9 mouse cellular contexts compared by ENCODE assay signal in the genomic region with DNA sequence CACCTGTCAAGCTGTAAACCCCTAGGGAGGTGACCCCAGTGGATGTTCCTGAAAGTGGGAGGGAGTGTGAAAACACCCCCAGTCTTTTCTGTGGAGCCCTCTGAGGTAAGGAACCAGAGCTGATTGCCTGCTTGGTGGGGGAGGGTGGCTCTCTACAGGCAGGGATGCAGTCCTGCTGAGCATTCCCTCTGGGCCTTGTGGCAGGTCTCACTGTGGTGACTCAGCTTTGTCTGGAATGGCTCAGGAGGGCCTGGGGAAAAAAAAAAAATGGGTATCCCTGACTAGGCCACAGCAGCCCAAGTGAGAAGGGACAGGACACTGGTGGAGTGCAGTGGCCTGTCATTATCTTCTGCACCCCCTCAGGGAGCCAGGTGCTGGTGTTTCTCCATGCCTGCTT. TPM values are rescaled to one million over a fixed set of nuclear protein-coding genes. Genes with fewer than 3 reads are reported as not detected.
DNase-seq lines count a peak whose midpoint lies in the region; ATAC-seq lines count a peak whose summit lies in the region.
"Had no signal": no experiment of that assay in that cellular context is flagged by ENCODE, and none has a peak within 500 bp of the region (broad histone marks: within the 10 kb centered on the region; RNA-seq: fewer than 3 reads in every experiment).

No protein-coding gene starts in this region.

- no peak overlapping the region for H3K27ac ChIP-seq in hindbrain, embryonic 13.5 days
- no peak overlapping the region for H3K27ac ChIP-seq in midbrain, embryonic 13.5 days

- peak overlapping the region; percentile 81 for H3K4me3 ChIP-seq in hindbrain, embryonic 13.5 days
- H3K4me3 ChIP-seq in midbrain, embryonic 13.5 days (replicated peaks): peak overlapping the region; percentile 82; the same call in 1 of the 2 replicates

- H3K4me1 ChIP-seq in hindbrain, embryonic 13.5 days (replicated peaks): peaks cover 37% of the 10 kb centered on the region
- H3K4me1 ChIP-seq in midbrain, embryonic 13.5 days (replicated peaks): peaks cover 34% of the 10 kb centered on the region

- peak; percentile 60 for DNase-seq in adrenal gland, postnatal 10 days
- no peak for DNase-seq in adrenal gland, adult 8-10 months
- DNase-seq in adrenal gland, postnatal 25 days: peak; percentile 47
- no peak for DNase-seq in gastrocnemius, postnatal 25 days
- no peak for DNase-seq in ovary, postnatal 14 days (ENCODE audit: low spot score)
- DNase-seq: right cerebral cortex, postnatal 25 days had no signal

- peak overlapping the region; percentile 82 for H3K4me2 ChIP-seq in hindbrain, embryonic 13.5 days
- H3K4me2 ChIP-seq in midbrain, embryonic 13.5 days (replicated peaks): peak overlapping the region; percentile 81

- no peak for ATAC-seq in hindbrain, embryonic 13.5 days (ENCODE audit: low FRiP score)
- ATAC-seq in midbrain, embryonic 13.5 days: no peak
- ATAC-seq in CD4-positive, CD25-positive, alpha-beta regulatory T cell, adult 4 months: no peak

- H3K9ac ChIP-seq in hindbrain, embryonic 13.5 days: peak overlapping the region; percentile 85
- peak overlapping the region; percentile 83 for H3K9ac ChIP-seq in midbrain, embryonic 13.5 days (replicated peaks)

- no peaks in the 10 kb centered on the region for H3K9me3 ChIP-seq in hindbrain, embryonic 13.5 days
- H3K9me3 ChIP-seq in midbrain, embryonic 13.5 days: no peaks in the 10 kb centered on the region

- no peaks in the 10 kb centered on the region for H3K27me3 ChIP-seq in hindbrain, embryonic 13.5 days
- no peaks in the 10 kb centered on the region for H3K27me3 ChIP-seq in midbrain, embryonic 13.5 days

- peaks cover 21% of the 10 kb centered on the region for H3K36me3 ChIP-seq in hindbrain, embryonic 13.5 days
- H3K36me3 ChIP-seq in midbrain, embryonic 13.5 days: peaks cover 25% of the 10 kb centered on the region

RNA-seq across cellular contexts. Expression of gene Ttll12, which starts 1.8 kb away (rescaled TPM):
- 10 to 100 TPM; 19.0 to 21.1 TPM for total RNA-seq in adrenal gland, postnatal 10 days (2021)
- total RNA-seq in adrenal gland, adult 8-10 months (2022): 10 to 100 TPM; 38.9 to 46.7 (median 42.5) TPM
- 33.1 and 33.7 TPM in 2 replicates for total RNA-seq in adrenal gland, postnatal 25 days (2021)
- polyA plus RNA-seq in hindbrain, embryonic 13.5 days (2015; fragmentation: Nextera tagmentation; extraction: Ambion mirVana): 40.7 and 41.2 TPM in 2 replicates
- polyA plus RNA-seq in midbrain, embryonic 13.5 days (2015; fragmentation: Nextera tagmentation; extraction: Ambion mirVana): 47.7 and 48.0 TPM in 2 replicates
- 10 to 100 TPM in 1 of 2 experiments, 1 to 10 TPM in 1; 9.0 to 12.2 TPM for polyA plus RNA-seq in CD4-positive, CD25-positive, alpha-beta regulatory T cell, adult 4 months (2017; shearing (Covaris generic))
- total RNA-seq in gastrocnemius, postnatal 25 days (2021): 1 to 10 TPM; 4.2 to 4.9 TPM

RNA-seq across cellular contexts. Expression of gene Mcat, which starts 29.6 kb away (rescaled TPM):
- total RNA-seq in adrenal gland, postnatal 10 days (2021): 10 to 100 TPM; 43.1 to 49.3 TPM
- 10 to 100 TPM; 38.4 to 51.7 (median 43.9) TPM for total RNA-seq in adrenal gland, adult 8-10 months (2022)
- 32.9 and 44.8 TPM in 2 replicates for total RNA-seq in adrenal gland, postnatal 25 days (2021)
- polyA plus RNA-seq in hindbrain, embryonic 13.5 days (2015; fragmentation: Nextera tagmentation; extraction: Ambion mirVana): 33.0 and 34.4 TPM in 2 replicates
- 31.8 and 35.9 TPM in 2 replicates for polyA plus RNA-seq in midbrain, embryonic 13.5 days (2015; fragmentation: Nextera tagmentation; extraction: Ambion mirVana)
- polyA plus RNA-seq in CD4-positive, CD25-positive, alpha-beta regulatory T cell, adult 4 months (2017; shearing (Covaris generic)): 1 to 10 TPM; 2.3 to 3.2 TPM
- total RNA-seq in gastrocnemius, postnatal 25 days (2021): 10 to 100 TPM; 18.6 to 21.4 TPM

RNA-seq across cellular contexts. Expression of gene Tspo, which starts 29.8 kb away (rescaled TPM):
- total RNA-seq in adrenal gland, postnatal 10 days (2021): 100 to 1,000 TPM; 298 to 316 TPM
- total RNA-seq in adrenal gland, adult 8-10 months (2022): 100 to 1,000 TPM; 480 to 546 (median 516) TPM
- total RNA-seq in adrenal gland, postnatal 25 days (2021): 381 and 451 TPM in 2 replicates
- polyA plus RNA-seq in hindbrain, embryonic 13.5 days (2015; fragmentation: Nextera tagmentation; extraction: Ambion mirVana): 12.8 and 13.1 TPM in 2 replicates
- polyA plus RNA-seq in midbrain, embryonic 13.5 days (2015; fragmentation: Nextera tagmentation; extraction: Ambion mirVana): 9.6 and 9.9 TPM in 2 replicates
- 100 to 1,000 TPM; 259 to 323 TPM for polyA plus RNA-seq in CD4-positive, CD25-positive, alpha-beta regulatory T cell, adult 4 months (2017; shearing (Covaris generic))
- total RNA-seq in gastrocnemius, postnatal 25 days (2021): 10 to 100 TPM; 21.2 to 34.5 TPM

Comparison
In these comparisons a context has a peak if more than half of its experiments do, and no peak if none do; other contexts are left out.
1. DNase-seq: peak in adrenal gland, postnatal 10 days (single experiment) and adrenal gland, postnatal 25 days (single experiment); none in adrenal gland, adult 8-10 months (single experiment), gastrocnemius, postnatal 25 days (single experiment) and ovary, postnatal 14 days (single experiment).
2. RNA of gene Tspo, which starts 29.8 kb away (total RNA-seq): 480 to 546 TPM in adrenal gland, adult 8-10 months, 381 to 451 TPM in adrenal gland, postnatal 25 days and 298 to 316 TPM in adrenal gland, postnatal 10 days; 21.2 to 34.5 TPM in gastrocnemius, postnatal 25 days; every median in the first group is over 4 times any median in the second.